Mouse (Mus musculus) cerebellum, adult 9-11 months (tissue): ENCODE data around the gene Csde1.

Experiments
- DNase-seq: peaks from one replicate; pipeline ENCODE4 v3.0.0; 2022

Gene Csde1

DNA sequence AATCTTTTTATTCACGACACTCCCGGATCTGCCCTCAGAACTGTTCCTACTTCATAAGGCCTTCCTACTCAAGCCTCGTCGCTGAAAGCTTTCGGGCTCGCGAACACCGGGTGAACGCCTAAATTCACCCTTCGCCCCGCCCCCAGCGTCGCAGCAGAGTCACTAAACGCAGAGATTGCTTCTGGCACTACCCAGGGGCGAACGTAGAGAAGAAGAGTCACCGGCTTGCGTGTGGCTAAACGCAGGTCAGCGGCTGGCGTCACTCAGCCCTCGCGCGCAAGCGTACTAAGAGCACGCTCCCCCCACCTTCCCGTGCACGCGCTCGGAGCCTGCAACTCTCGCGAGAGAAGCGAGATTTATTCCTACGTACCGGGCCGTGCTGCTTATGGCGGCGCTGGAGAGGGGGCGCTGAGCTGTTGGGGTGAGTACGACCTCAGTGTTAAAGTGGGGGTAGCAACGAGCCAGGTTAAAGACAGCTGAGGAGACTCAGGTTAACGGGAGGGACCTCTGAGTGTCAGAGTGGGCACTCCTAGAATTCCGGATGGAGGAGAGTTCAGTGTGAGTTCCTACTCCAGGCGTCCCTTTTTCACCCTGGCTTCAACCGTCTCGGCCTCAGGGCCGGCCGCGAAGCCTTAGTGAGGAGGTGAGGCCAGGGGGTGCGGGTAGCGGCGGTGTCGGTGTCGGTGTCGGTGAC is at the start of gene Csde1:
Csde1 (plus strand) TSS at position 178 of the 694 bp plus-strand sequence.
- DNase-seq: peak; percentile 98

DNA sequence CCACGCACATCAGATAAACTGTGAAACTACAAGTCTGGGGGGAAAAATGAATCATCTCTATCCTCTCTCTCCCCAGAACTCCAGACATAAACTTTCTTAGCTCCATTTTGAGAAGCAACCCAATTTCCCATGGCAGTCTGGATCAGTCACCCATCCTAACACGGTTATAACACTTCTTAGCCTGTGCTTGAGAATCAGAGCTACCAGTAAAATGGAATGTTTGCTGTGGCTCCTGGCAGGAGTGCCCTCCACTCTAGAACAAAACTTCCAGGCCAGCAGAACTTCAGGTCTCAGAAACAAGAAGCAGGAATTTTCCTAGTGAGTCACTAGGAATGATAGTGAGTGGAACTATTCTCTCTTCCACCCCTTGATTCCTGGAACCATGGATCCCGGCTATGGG is 49.7 kb upstream of the Csde1 start:
- no peak for DNase-seq

DNA sequence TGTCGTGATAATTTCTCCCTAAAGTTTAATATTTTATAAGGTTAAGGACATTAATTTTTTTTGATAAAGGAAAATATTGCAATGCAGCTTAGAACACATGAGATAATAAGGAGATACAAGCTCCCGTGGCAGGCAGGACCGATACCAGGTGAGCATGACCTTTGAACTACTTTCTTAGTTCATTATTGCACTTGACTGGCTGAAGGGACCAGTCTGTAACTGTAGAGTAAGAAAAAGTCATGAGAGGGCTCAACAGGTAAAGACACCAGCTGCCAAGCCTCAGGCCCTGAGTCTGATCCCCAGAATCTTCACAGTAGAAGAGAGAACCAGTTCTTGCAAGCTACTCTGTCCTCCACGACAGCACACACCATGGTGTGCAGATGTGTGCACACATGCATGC is 43.3 kb upstream of the Csde1 start:
- no peak for DNase-seq

DNA sequence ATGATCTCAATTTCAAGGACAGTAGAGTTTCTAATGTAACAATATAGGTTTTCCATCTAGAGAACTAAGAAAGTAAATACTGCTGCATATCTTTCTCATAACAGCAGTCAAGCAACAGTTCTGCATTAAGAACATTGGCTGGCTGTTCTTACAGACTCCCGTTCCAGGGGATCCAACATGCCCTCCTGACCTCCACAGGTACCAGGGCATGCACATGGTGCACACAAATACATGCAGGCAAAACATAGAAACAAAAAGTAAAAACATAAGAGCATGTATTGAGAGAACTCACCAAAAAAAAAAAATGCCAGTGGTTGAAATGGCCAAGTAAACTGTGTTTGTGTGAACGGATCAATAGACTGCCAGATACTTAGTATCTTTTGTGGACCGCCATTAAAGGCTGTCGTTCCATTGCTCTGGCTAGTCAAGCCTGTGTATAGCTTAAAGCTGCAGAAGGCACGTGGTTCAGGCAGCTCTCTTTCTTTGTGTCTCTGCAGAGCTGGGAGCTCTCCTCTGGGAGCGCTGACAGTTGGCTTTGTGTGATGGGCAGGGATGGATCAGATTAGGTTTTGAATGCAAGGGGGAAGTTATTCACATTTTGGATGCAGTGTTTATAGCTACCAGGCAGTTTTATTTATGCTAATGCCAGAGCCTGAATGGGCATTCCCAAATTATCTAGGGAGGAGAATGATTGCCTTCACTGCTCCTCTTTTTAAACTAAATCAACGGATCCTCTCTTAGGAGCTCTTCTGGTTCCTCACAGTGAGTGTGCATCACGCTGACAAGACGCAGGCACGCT is 40.5 kb upstream of the Csde1 start:
- no peak for DNase-seq

DNA sequence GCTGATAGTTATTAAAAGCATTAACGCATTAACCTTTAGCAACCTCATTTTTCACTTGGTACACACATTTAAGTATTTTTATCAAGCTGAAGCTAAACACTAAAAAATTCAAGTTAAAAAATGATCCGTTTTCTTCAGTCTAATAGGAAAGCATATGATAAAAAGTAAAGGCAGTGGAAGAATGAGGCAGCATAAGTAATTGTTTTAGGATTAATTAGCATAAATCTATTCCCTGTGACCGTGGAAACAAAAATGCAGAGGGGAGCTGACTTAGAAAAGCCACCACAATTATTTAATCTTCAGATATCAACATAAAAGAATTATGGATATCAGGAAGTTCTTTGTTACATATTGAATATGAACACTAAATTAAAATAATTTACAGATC is 39.9 kb upstream of the Csde1 start:
- DNase-seq: no peak

DNA sequence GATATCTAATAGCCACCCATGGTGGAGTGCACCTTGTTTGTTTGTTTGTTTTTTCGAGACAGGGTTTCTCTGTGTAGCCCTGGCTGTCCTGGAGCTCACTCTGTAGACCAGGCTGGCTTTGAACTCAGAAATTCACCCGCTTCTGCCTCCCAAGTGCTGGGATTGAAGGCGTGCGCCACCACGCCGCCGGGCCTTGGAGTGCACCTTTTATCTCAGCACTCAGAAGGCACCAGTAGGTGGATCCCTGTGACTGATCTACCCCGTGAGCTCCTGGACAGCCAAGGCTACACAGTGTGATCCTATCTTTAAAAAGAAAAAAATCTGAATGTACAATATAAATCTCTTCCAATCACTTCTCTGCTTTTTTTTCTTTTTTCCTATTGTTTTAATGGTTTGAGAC is 29.2 kb upstream of the Csde1 start:
- DNase-seq: no peak

DNA sequence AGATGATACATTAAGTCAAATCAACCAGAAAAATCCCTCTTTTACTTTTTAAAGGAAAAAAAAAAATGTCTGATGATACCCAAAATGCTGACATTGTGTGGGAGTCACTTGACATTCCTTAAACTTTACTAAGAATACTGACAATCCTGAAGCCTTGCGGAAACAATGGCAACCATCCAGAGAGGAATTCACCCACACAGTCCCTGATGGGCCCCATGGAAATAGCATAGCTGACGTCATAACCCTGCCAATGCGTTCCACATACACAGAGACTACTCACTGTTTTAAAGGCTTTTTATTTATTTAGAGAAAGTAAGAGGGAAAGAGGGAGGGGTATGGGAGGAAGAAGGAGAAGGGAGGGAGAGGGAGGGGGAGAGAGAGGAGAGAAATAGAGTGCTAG is 27.3 kb upstream of the Csde1 start:
- DNase-seq: no peak

DNA sequence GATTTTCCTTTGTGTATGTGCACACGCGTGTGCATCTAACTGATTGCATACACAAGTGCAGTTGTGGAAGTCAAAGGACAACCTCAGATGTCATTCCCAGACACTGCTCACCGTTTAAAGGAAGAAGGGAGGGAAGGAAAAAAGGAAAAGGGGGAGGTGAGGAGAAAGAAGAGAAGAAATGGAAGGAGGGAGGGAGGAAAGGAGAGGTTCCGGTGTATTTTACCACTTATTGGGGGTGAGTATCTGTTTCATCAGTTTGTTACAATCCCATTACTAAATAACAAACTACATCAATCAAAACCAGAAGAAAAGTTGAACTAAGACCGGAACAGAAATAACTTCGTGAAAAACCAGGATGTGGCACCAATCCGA is 25.0 kb upstream of the Csde1 start:
- DNase-seq: no peak

DNA sequence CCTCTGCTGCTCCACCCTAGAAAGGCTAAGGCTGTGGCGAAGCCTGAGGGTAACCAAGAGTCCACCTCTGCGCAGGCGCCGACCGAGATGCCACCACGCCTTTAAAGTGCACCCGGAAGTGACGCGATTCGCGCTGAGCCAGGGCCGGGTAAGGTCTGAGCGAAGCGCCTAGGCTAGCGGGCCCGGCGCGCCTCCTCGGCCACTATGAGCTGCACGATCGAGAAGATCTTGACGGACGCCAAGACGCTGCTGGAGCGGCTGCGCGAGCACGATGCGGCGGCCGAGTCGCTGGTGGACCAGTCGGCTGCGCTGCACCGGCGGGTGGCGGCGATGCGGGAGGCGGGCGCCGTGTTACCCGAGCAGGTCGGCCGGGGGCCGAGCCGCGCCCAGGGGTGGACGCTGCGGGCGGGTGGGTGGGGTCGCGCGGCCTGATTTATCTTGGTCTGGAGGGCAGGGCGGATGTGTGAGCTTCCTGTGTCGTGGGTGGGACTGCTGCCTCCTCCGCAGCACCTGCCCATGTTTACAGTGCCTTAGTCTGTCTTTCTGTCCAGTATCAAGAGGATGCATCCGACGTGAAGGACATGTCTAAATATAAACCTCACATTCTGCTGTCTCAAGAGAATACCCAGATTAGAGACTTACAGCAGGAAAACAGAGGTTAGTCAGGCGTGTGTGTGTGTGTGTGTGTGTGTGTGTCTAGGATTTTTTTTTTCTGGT is 24.5 kb upstream of the Csde1 start, which contains the start of gene Sike1:
Sike1 (plus strand) TSS at position 104 of the 717 bp plus-strand sequence.
- DNase-seq: peak; percentile 94

DNA sequence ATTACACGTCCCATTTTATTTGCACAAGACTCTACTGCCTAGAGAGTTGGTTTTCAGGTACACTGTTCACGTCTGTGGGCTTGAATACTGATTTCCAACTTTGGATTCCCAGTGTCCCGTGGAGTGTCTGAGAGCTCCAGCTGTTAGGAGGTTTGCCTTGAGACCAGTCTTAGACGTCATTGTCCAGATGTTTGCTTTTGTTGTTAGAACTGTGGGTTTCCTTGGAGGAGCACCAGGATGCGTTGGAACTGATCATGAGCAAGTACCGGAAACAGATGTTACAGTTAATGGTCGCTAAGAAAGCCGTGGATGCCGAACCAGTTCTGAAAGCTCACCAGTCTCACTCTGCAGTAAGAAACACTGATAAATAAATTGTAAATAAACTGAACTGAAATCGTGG is 23.2 kb upstream of the Csde1 start:
- DNase-seq: no peak

DNA sequence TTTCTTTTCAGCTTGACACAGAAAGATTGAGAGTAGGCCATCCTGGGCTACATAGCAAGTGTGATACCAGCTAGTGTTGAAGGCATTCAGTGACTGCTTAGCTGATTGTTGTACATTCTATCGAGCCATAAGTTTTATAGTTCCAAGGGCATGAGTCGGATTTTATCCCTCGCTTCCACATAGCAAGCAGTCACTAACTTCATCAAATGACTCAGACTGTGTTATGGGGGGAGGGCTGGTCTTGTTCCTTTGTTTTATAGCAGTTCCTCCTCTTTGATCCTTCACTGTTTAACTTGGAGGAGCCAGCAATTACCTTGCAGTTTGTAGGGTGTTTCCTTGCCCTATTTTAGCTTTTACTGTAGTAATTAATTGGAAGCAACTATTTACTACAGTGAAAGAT is 22.6 kb upstream of the Csde1 start:
- DNase-seq: no peak

DNA sequence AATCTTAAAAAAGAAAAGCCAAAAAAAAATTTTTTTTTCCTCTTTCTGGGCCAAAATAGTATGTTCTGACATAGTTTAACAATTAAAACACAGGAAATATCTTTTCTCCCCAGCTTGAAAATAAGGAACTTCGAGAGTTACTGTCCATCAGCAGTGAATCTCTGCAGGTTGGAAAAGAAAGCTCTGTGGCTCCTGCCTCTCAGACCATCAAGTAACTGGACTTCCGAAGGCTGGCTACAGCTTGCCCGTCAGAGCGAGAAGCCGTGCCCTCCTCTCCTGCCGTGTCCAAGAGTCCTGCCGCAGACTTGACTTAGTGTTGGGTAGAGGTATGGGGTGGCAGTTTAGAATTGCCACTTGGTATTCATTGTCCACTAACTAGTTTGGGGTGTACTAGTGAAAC is 18.6 kb upstream of the Csde1 start:
- no peak for DNase-seq

DNA sequence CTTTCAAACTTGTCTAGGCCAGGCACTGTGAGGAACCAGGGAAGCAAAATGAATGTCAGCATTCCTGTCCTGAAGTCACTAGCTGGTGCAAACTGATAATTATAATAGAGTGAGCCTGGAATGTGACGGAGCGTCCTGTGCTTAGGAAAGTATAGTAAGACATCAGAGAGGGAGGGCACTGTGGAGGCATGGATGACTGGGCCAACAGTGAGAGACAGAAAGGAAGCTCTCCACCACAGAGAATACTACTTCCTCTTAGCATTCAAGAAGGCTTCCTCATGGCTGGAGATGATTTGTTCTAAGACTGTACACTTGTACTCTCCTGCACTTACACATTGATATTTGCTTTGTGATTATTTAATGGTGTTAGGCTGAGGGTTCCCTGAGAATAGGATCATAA is 2.9 kb upstream of the Csde1 start:
- DNase-seq: no peak

DNA sequence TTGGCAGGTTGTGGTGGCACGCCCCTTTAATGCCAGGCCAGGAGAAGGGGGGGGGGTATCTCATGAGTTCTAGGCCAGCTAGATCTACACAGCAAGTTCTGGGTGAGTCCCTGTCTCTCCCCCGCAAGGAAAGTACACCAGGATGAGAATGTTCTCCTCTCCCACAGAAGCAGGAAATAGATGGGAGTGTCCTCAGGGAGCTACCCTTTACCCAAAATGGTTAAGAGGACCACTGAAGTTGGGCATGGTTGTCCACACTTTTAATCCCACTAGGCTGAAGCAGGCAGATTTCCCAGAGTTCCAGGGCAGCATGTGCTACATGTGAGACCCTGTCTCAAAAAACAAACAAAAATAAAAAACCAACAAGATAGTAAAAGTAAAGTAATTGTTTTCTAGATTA is 764 bp upstream of the Csde1 start:
- DNase-seq: peak; percentile 52

DNA sequence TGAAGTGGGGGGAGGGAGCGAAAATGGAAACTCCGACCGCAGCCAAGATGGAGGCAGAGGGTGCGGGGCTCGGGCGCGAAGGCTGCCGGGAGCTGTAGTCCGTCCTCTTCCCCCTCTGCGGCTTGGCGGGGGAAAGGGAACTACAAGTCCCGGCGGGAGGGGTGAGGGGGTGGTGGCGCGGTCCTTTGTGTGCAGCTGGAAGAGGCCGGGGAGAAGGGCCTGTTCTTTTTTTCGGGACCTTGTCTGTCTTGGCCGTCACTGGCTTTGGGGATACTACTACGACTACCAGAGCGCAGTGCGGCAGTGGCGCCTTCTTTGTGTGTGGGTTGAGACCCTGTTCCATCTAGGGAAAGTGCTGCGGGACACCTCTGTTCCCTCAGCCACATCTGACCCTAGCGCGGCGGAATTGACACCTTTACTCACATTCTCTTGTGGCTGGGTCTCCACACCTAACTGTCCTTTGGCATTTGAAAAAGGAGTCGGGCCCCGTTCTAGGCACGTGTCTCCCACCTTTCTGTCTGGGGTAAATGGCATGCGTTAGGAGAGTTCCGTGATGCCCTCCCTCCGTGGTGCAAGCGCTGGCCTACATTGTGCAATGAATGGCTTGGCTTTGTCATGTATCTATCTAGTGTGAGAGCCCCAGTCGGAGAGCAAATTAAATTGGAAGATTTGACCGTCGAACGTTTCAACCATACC is 865 bp downstream of the Csde1 start:
- DNase-seq: peak; percentile 89

DNA sequence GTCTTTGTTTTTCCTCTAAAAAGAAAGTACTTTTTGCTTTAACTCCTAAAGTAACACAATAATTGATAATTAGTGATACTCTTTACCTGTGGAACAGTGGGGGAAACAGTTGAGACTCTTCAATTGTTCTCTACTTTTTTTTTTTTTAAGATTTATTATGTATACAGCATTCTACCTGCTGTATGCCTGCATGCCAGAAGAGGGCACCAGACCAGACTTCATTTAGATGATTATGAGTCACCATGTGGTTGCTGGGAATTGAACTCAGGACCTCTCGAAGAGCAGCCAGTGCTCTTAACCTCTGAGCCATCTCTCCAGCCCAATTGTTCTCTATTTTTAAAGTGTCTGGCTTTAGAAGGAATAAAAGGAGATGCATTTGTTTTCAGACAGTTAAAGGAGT is 5.9 kb downstream of the Csde1 start:
- DNase-seq: no peak

DNA sequence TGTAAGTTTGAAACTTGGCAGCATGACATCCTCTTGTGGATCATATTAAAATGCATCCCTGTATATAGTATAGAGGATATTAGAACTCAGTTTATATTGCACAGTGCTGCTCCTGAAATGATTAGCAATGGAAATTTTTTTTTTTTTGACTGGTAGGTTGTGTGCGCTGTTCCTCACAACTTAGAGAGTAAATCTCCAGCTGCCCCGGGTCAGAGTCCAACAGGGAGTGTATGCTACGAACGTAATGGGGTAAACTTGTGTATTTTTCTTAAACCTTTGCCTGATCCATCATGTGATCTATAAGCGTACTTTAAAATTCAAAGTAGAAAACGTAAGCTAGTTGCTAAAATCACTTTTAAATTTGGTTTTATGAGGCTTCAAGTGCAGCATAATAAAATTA is 20.1 kb downstream of the Csde1 start:
- DNase-seq: no peak

DNA sequence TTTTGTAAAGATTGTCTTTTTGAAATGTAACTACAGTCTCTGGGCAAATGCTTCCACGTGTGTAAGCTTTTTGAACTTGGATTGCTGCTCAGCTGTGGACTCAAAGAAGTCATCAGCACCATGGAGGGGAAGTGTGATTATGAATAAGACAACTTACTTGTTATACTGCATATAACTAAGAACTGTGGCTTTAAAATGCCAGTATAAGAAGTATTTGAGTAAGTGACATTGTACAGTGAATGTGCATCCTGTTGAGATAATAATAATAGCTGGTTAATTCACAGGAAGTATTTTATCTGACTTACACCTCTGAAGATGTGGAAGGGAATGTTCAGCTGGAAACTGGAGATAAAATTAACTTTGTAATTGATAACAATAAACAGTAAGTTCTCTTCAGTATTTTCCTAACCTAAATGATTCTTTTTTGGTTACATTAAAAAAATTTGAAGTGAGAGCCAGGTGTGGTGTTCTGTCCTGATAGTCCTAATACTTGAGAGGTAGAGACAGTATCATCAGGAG is 20.7 kb downstream of the Csde1 start:
- no peak for DNase-seq

DNA sequence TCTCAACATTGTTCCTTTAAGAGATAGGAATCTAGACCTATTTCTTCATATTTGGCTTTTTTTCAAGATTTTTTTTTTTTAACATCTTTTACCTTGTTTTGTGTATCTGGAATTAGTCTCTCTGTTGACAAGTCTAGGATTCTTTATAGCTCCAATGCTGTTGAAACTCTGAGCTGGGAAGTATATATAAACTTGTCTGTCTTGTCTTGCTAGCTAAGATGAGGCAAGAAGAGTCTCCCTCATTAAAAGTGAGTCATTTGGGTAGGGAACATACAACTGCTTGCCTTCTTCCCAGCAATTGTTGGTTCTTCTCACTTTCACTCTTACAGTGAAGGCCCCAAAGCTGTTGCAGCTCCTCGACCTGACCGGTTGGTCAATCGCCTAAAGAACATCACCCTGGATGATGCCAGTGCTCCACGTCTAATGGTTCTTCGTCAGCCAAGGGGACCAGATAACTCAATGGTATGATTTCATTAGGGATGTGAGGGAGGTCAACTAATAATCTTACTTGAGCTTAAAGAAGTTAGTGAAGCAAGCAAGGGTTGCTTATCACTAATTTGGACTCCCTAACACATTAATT is 35.9 kb downstream of the Csde1 start:
- no peak for DNase-seq

DNA sequence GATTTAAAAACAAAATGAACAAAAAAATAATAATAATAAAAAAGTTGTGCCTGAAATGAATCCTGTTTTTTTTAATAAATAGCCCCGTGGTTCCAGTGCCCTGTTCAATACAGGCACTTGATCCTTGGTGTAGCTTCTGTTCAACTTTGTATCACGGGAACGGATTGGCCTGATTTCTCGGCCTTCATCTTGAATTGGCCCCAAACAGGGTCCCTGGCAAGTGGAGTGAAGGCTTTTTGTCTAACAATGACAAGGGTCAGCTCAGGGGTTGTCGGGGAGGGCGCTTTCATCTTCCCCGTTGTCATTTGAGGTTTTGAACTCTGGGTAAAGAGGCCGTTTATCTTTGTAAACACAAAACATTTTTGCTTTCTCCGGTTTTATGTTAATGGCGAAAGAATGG is 37.5 kb downstream of the Csde1 start:
- DNase-seq: no peak

DNA sequence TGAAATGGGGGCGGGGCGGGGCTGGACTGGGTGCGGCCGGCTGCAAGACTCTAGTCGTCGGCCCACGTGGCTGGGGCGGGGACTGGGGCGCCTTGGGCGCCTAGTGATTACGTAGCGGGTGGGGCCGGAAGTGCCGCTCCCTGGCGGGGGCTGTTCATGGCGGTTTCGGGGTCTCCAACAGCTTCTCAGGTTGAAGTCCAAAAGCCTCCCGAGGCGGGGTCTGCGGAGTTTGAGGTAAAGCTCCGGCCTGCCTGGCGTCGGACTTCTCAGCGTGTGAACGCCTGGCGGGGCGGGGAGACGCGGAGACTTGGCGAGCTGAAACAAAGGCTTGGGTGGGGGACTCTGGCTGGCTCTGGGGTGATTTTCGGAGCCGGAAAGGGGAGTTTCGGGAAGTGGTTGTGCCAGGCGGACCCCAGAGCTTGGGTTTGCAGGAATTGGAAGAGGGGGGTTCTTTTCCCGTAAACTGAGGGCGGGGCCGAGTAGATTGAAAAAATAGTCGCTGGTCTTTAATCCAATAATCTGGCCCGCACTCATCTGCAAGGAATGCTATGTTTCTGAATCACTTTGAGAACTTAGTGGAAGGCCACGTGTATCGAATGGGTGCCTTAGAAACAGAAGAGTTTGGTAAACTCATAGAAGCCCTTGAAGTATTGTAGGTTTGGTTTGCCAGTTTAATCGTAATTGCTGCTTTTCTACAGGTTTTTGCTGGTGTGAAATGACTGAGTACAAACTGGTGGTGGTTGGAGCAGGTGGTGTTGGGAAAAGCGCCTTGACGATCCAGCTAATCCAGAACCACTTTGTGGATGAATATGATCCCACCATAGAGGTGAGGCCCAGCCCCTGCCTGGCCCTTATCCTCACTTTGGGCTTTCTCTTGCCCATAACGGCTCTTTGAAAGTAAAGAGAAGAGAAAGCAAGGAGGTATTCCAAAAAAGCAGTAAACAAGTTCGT is 38.3 kb downstream of the Csde1 start, which contains the start of gene Nras:
Nras (plus strand) TSS at position 79 of the 951 bp plus-strand sequence.
- peak; percentile 86 for DNase-seq
